Mouse (Mus musculus) C2C12 (cell line): ENCODE measurements around the gene Capg.

Source experiments
- CEBPB ChIP-seq: IDR thresholded peaks from one replicate; pipeline ENCODE4 v1.6.1; 2011; ENCODE audit warnings: low read depth, mild to moderate bottlenecking, control low read depth, moderate library complexity
- CTCF ChIP-seq: IDR thresholded peaks from one replicate; pipeline ENCODE4 v1.5.1; 2011; ENCODE audit not compliant: control insufficient read depth, insufficient read depth, insufficient read length
- MYOD1 ChIP-seq: IDR thresholded peaks from one replicate; pipeline ENCODE4 v1.6.1; 2011; ENCODE audit warnings: low read depth; ENCODE audit not compliant: control insufficient read depth, insufficient read length

DNA sequence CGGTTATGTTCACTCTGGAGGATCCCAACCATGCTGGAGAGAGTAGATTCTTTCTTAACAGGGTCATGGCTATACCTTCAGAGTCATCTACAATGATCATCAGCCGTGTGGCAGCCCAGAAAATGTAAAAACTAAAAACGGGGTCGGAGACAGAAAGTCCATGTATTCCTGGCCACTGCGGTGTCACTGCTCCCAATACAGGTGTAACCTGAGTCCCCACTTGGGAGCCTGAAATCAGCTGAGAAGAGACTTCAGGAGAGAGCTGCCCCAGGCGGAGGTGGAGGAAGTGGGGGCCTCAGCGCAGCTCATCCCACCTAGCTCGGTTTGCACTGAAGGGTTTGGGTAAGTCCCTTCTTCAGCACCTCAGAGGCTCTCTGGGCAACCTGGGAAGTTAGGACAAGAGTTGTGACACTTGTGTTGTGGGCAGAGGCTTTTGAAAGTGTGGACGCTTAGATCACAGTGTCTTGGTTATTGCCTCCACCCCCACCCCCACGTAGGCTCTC is 6.1 kb upstream of the Capg start:
- TF ChIP-seq CEBPB (no peak), CTCF (no peak), MYOD1 (no peak)
